Mouse (Mus musculus) CH12.LX (cell line): ENCODE data around the gene Ddx4. TPM values are rescaled to one million over a fixed set of nuclear protein-coding genes. Genes with fewer than 3 reads are reported as not detected.

Experiments used
- DNase-seq: peaks from one replicate; pipeline ENCODE4 v3.0.0-alpha.2; 2013; ENCODE audit errors: extremely low read depth
- H3K27ac ChIP-seq: 2 replicates; pipeline ENCODE4 v1.5.1; 2012; ENCODE audit warnings: low read depth, mild to moderate bottlenecking, control low read depth, moderate library complexity; ENCODE audit not compliant: insufficient read depth
- H3K27me3 ChIP-seq: replicated peaks from 2 replicates; pipeline ENCODE3; 2012; ENCODE audit warnings: inconsistent platforms
- H3K36me3 ChIP-seq, 2 experiments: replicated peaks in 1 of 2; 2 replicates each; pipeline versions ENCODE3 to v1.6.1; 2012; ENCODE audit warnings: inconsistent platforms in 1 of 2, low read length in 1 of 2, mild to moderate bottlenecking in 1 of 2, mixed read lengths in 1 of 2, moderate library complexity in 1 of 2; ENCODE audit not compliant: control insufficient read depth in 1 of 2, insufficient read depth in 1 of 2
- H3K4me1 ChIP-seq, 2 experiments: 2 replicates each; pipeline ENCODE4 v1.6.1; 2012; ENCODE audit warnings: inconsistent platforms in 1 of 2, moderate library complexity in 1 of 2; ENCODE audit not compliant: insufficient read depth in 2 of 2, control insufficient read depth in 1 of 2
- H3K4me2 ChIP-seq: 2 replicates; pipeline ENCODE4 v1.6.1; 2012; ENCODE audit warnings: low read depth, mild to moderate bottlenecking, control low read depth; ENCODE audit not compliant: poor library complexity, insufficient read depth, severe bottlenecking
- H3K4me3 ChIP-seq, 3 experiments: fragments of 150-350 bp in 1 of 3; sonication (generic) in 1 of 3; replicated peaks in 1 of 3; 2 replicates each; pipeline versions ENCODE3 to v1.5.1; 2011 to 2012; ENCODE audit warnings: low read depth in 2 of 3, low read length in 2 of 3, mild to moderate bottlenecking in 2 of 3, moderate library complexity in 2 of 3, control low read depth in 1 of 3, improper control_type of control experiment in 1 of 3, inconsistent platforms in 1 of 3, mixed read lengths in 1 of 3; ENCODE audit not compliant: poor library complexity in 1 of 3
- H3K79me2 ChIP-seq: replicated peaks from 2 replicates; pipeline ENCODE4 v1.6.1; 2012; ENCODE audit warnings: mild to moderate bottlenecking, moderate library complexity; ENCODE audit not compliant: control insufficient read depth, poor library complexity, insufficient read depth, severe bottlenecking; ENCODE audit errors: extremely low read depth
- H3K9ac ChIP-seq: 2 replicates; pipeline ENCODE4 v1.6.1; 2012; ENCODE audit warnings: low read depth, mild to moderate bottlenecking, control low read depth, moderate library complexity; ENCODE audit not compliant: insufficient read depth
- H3K9me3 ChIP-seq: replicated peaks from 2 replicates; pipeline ENCODE3; 2012; ENCODE audit warnings: low read length, inconsistent platforms, mixed read lengths
- CHD2 ChIP-seq: IDR thresholded peaks from 2 replicates; pipeline ENCODE4 v1.6.1; 2011; ENCODE audit warnings: low read length, improper control_type of control experiment
- E2F4 ChIP-seq: IDR thresholded peaks from 2 replicates; pipeline ENCODE4 v1.6.1; 2011; ENCODE audit warnings: low read depth, low read length, improper control_type of control experiment; ENCODE audit not compliant: insufficient replicate concordance
- ELF1 ChIP-seq: IDR thresholded peaks from 2 replicates; pipeline ENCODE4 v1.6.1; 2014; ENCODE audit warnings: low read depth, mild to moderate bottlenecking, inconsistent platforms, low read length, improper control_type of control experiment
- EP300 ChIP-seq: IDR thresholded peaks from 2 replicates; pipeline ENCODE4 v1.6.1; 2011; ENCODE audit warnings: low read length, improper control_type of control experiment
- GABPA ChIP-seq: IDR thresholded peaks from 2 replicates; pipeline ENCODE4 v1.6.1; 2012; ENCODE audit warnings: low read depth, low read length, improper control_type of control experiment, inconsistent platforms; ENCODE audit not compliant: insufficient replicate concordance
- HCFC1 ChIP-seq: IDR thresholded peaks from 2 replicates; pipeline ENCODE4 v1.6.1; 2012; ENCODE audit warnings: low read depth, mild to moderate bottlenecking, inconsistent platforms, low read length, improper control_type of control experiment
- JUN ChIP-seq: IDR thresholded peaks from 2 replicates; pipeline ENCODE4 v1.6.1; 2011; ENCODE audit warnings: low read depth, mild to moderate bottlenecking, low read length, improper control_type of control experiment, moderate library complexity; ENCODE audit not compliant: insufficient read depth
- KAT2A ChIP-seq: IDR thresholded peaks from 2 replicates; pipeline ENCODE4 v1.6.1; 2012; ENCODE audit warnings: low read length, improper control_type of control experiment, inconsistent platforms; ENCODE audit not compliant: insufficient replicate concordance
- MAFK ChIP-seq: IDR thresholded peaks from 2 replicates; pipeline ENCODE4 v1.6.1; 2011; ENCODE audit warnings: low read length, improper control_type of control experiment; ENCODE audit not compliant: insufficient replicate concordance
- MEF2A ChIP-seq: IDR thresholded peaks from 2 replicates; pipeline ENCODE4 v1.6.1; 2014; ENCODE audit warnings: low read depth, mild to moderate bottlenecking, inconsistent platforms, low read length, improper control_type of control experiment, borderline replicate concordance
- MXI1 ChIP-seq: IDR thresholded peaks from 2 replicates; pipeline ENCODE4 v1.6.1; 2011; ENCODE audit warnings: mild to moderate bottlenecking, low read depth, low read length, improper control_type of control experiment
- MYC ChIP-seq: IDR thresholded peaks from 2 replicates; pipeline ENCODE4 v1.6.1; 2011; ENCODE audit warnings: low read depth, mild to moderate bottlenecking, improper control_type of control experiment, low read length
- NELFE ChIP-seq: IDR thresholded peaks from 2 replicates; pipeline ENCODE4 v1.6.1; 2011; ENCODE audit warnings: low read depth, low read length, improper control_type of control experiment
- NRF1 ChIP-seq: IDR thresholded peaks from 2 replicates; pipeline ENCODE4 v1.6.1; 2014; ENCODE audit warnings: low read depth, mild to moderate bottlenecking, inconsistent platforms, low read length, improper control_type of control experiment, moderate library complexity
- PAX5 ChIP-seq: IDR thresholded peaks from 2 replicates; pipeline ENCODE4 v1.6.1; 2012; ENCODE audit warnings: low read length, inconsistent platforms, mixed read lengths
- POLR2A ChIP-seq: IDR thresholded peaks from 2 replicates; pipeline ENCODE4 v1.6.1; 2011; ENCODE audit warnings: low read depth, mild to moderate bottlenecking, improper control_type of control experiment, low read length
- POLR2AphosphoS2 ChIP-seq: IDR thresholded peaks from 2 replicates; pipeline ENCODE4 v1.6.1; 2011; ENCODE audit warnings: low read depth, low read length, improper control_type of control experiment
- SMC3 ChIP-seq: IDR thresholded peaks from 2 replicates; pipeline ENCODE4 v1.6.1; 2011; ENCODE audit warnings: low read depth, low read length, improper control_type of control experiment
- TBP ChIP-seq: conservative IDR thresholded peaks from 2 replicates; pipeline ENCODE4 v1.6.1; 2011; ENCODE audit warnings: low read depth, low read length, improper control_type of control experiment
- UBTF ChIP-seq: IDR thresholded peaks from 2 replicates; pipeline ENCODE4 v1.6.1; 2012; ENCODE audit warnings: low read depth, mild to moderate bottlenecking, inconsistent platforms, low read length, improper control_type of control experiment, moderate library complexity
- USF2 ChIP-seq: conservative IDR thresholded peaks from 2 replicates; pipeline ENCODE4 v1.6.1; 2011; ENCODE audit warnings: low read depth, low read length, improper control_type of control experiment
- ZKSCAN1 ChIP-seq: IDR thresholded peaks from 2 replicates; pipeline ENCODE4 v1.6.1; 2012; ENCODE audit warnings: low read depth, inconsistent platforms, low read length, improper control_type of control experiment, borderline replicate concordance
- ZMIZ1 ChIP-seq: IDR thresholded peaks from 2 replicates; pipeline ENCODE4 v1.6.1; 2012; ENCODE audit warnings: low read depth, mild to moderate bottlenecking, inconsistent platforms, low read length, improper control_type of control experiment
- ZNF384 ChIP-seq: IDR thresholded peaks from 2 replicates; pipeline ENCODE4 v1.6.1; 2012; ENCODE audit warnings: low read depth, low read length, improper control_type of control experiment, inconsistent platforms
- dilution Hi-C: fragments of 300-500 bp; cut with MboI; formaldehyde crosslinking; loops from 2 replicates; pipeline ENCODE4 v1.14.3; 2020; ENCODE audit warnings: low sequenced_read_pairs; ENCODE audit not compliant: extremely low pct_unique_long_range_greater_than_20kb, extremely low pct_ligation_motif_present
- in situ Hi-C: fragments of 300-500 bp; cut with MboI; formaldehyde crosslinking; loops from 3 replicates; pipeline ENCODE4 v1.14.3; 2019; ENCODE audit warnings: low sequenced_read_pairs, low pct_ligation_motif_present, low pct_unique_long_range_greater_than_20kb, mixed read lengths
- polyA plus RNA-seq: library from polyadenylated mRNA; unstranded; fragments of >175 nt; gene quantifications from 2 replicates; pipeline ENCODE4 v1.2.1, GENCODE M21; 2012; ENCODE audit warnings: low read depth; ENCODE audit not compliant: insufficient read length
- total RNA-seq, 2 experiments: library from RNA; depleted of rRNA; stranded (reverse); fragments of 300-350 nt in 1 of 2; fragments of >200 nt in 1 of 2; gene quantifications; 2 replicates each; pipeline ENCODE4 v1.2.3; 2012 to 2014

The Ddx4 gene
- total and polyA plus RNA-seq, 3 experiments, result 0.08 to 0.35 (median 0.27) TPM

DNA sequence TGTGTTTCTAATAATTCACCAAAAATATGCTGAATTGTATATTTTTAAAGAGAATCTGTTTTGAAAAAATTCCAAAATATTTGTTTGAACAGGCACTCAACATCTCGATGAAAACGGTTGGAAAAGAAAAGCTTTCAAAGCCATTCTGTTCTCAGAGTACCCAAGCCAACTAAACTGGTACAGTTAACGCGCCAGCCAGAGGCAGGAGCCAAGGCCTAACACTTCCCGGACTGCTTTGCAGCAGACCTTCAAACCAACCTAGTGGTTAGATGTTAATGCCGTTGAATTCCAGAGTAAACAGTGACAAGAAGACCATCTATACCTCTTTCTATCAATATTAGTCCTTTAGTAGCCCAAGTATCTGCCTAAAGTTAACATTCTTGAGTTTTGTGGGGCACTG, 31.7 kb upstream of the Ddx4 start:
- H3K4me3 ChIP-seq, result no peak overlapping the region
- no peak overlapping the region for H3K27ac ChIP-seq
- no peaks in the 10 kb centered on the region for H3K79me2 ChIP-seq
- no peaks in the 10 kb centered on the region for H3K9me3 ChIP-seq
- in situ Hi-C loops (no loop called here), dilution Hi-C loops (no loop called here)
- H3K27me3 ChIP-seq, result no peaks in the 10 kb centered on the region
- H3K4me2 ChIP-seq, result no peak overlapping the region
- H3K9ac ChIP-seq, result no peak overlapping the region
- peaks cover 9 to 39% of the 10 kb centered on the region in 2 experiments for H3K36me3 ChIP-seq
- no peak for DNase-seq
- peaks cover 0 to 9% of the 10 kb centered on the region in 2 experiments; a peak in 2 of 4 replicates for H3K4me1 ChIP-seq
- TF ChIP-seq E2F4 (no peak), MAFK (no peak), MEF2A (no peak), POLR2A (no peak), ZNF384 (no peak), ZMIZ1 (no peak), ELF1 (no peak), JUN (no peak), UBTF (no peak), MXI1 (no peak), USF2 (no peak), SMC3 (no peak), KAT2A (no peak)
- TF ChIP-seq, all 38 proteins: peak for 0

DNA sequence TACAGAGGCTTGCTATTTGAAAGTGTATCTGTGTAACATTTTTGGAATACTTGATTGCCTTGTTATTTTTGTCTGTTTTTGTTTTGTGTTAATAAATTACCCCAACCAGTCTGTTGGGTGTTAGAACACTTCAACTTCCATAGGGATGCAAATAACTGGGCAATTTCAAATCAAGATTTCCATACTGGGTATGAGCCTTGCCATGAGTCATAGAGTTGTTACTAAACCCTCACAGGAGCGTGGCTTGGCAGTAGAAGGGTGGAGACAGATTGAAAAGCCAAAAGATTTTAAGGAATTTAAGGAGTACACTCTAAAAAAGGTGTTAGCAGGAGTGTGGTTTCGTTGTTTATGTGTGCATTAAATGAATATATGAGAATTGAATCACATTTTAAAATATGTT, 31.0 kb upstream of the Ddx4 start:
- no peak overlapping the region for H3K9ac ChIP-seq
- TF ChIP-seq GABPA (no peak), MEF2A (no peak), NRF1 (no peak), CHD2 (no peak), ZNF384 (no peak), PAX5 (no peak), MAFK (no peak), NELFE (no peak), ZKSCAN1 (no peak), E2F4 (no peak), HCFC1 (no peak), TBP (no peak), MYC (no peak), POLR2AphosphoS2 (no peak), EP300 (no peak)
- TF ChIP-seq, all 38 proteins: peak for 0
- no peaks in the 10 kb centered on the region for H3K79me2 ChIP-seq
- H3K4me3 ChIP-seq, result no peak overlapping the region
- H3K36me3 ChIP-seq, result peaks cover 9 to 40% of the 10 kb centered on the region in 2 experiments
- dilution Hi-C loops (no loop called here), in situ Hi-C loops (no loop called here)
- H3K4me2 ChIP-seq, result no peak overlapping the region
- no peaks in the 10 kb centered on the region for H3K9me3 ChIP-seq
- no peak overlapping the region for H3K27ac ChIP-seq
- DNase-seq, result no peak
- peaks cover 0 to 9% of the 10 kb centered on the region in 2 experiments; a peak in 2 of 4 replicates for H3K4me1 ChIP-seq
- no peaks in the 10 kb centered on the region for H3K27me3 ChIP-seq
